Mouse (Mus musculus): ENCODE measurements around the gene S100a4. TPM values are rescaled to one million over a fixed set of nuclear protein-coding genes. Genes with fewer than 3 reads are reported as not detected.

Gene S100a4
- total and polyA plus RNA-seq, 3 experiments = 9.9 to 20.4 (median 11.4) TPM

GRCm38 (mm10) chr3:90594466-90594865 lies 9.1 kb upstream of the S100a4 start:
- Histone ChIP-seq H3K9ac (ENCODE audit: low read depth, low read length) (no peak overlapping the region), H3K27ac (no peak overlapping the region), H3K79me2 (replicated peaks; ENCODE audit: control insufficient read depth, insufficient read depth, low read length) (no peaks in the 10 kb centered on the region), H3K4me3 (no peak overlapping the region), H3K36me3 (ENCODE audit: control insufficient read depth, insufficient read depth, low read length) (no peaks in the 10 kb centered on the region), H3K4me1 (ENCODE audit: control insufficient read depth, insufficient read depth, low read length) (peaks cover 4% of the 10 kb centered on the region; the same call in 1 of the 2 replicates), H3K27me3 (ENCODE audit: control insufficient read depth, insufficient read depth, low read length) (no peaks in the 10 kb centered on the region)
- WGBS = 81% methylated on average over 1 of the region's 1 CpGs
- intact Hi-C loops (cut with DNase I) = no loop called here
- TF ChIP-seq EP300 (IDR thresholded peaks at IDR 0.05; ENCODE audit: insufficient read depth, low read depth, low read length) (no peak), CTCF (IDR thresholded peaks at IDR 0.05) (no peak), POLR2A (IDR thresholded peaks at IDR 0.05; ENCODE audit: insufficient read depth, low read depth, low read length) (no peak)
- no peak for DNase-seq

- Histone ChIP-seq H3K4me1 (ENCODE audit: control insufficient read depth, insufficient read depth, low read length) (peaks cover 7% of the 10 kb centered on the region), H3K79me2 (replicated peaks; ENCODE audit: control insufficient read depth, insufficient read depth, low read length) (no peaks in the 10 kb centered on the region), H3K4me3 (no peak overlapping the region), H3K27ac (no peak overlapping the region), H3K36me3 (ENCODE audit: control insufficient read depth, insufficient read depth, low read length) (no peaks in the 10 kb centered on the region), H3K9ac (ENCODE audit: low read depth, low read length) (no peak overlapping the region), H3K27me3 (ENCODE audit: control insufficient read depth, insufficient read depth, low read length) (no peaks in the 10 kb centered on the region)
- TF ChIP-seq POLR2A (IDR thresholded peaks at IDR 0.05; ENCODE audit: insufficient read depth, low read depth, low read length) (no peak), CTCF (IDR thresholded peaks at IDR 0.05) (no peak), EP300 (IDR thresholded peaks at IDR 0.05; ENCODE audit: insufficient read depth, low read depth, low read length) (no peak)
- 76% methylated on average over 5 of the region's 5 CpGs for WGBS
- DNase-seq = no peak
- intact Hi-C loops (cut with DNase I) = no loop called here
Measured at GRCm38 (mm10) chr3:90595556-90595955, 8.0 kb upstream of the S100a4 start.

- intact Hi-C loops (cut with DNase I) = no loop called here
- Histone ChIP-seq H3K4me3 (no peak overlapping the region), H3K9ac (ENCODE audit: low read depth, low read length) (no peak overlapping the region), H3K27me3 (ENCODE audit: control insufficient read depth, insufficient read depth, low read length) (no peaks in the 10 kb centered on the region), H3K4me1 (ENCODE audit: control insufficient read depth, insufficient read depth, low read length) (peaks cover 8% of the 10 kb centered on the region), H3K27ac (no peak overlapping the region), H3K79me2 (replicated peaks; ENCODE audit: control insufficient read depth, insufficient read depth, low read length) (no peaks in the 10 kb centered on the region), H3K36me3 (ENCODE audit: control insufficient read depth, insufficient read depth, low read length) (no peaks in the 10 kb centered on the region)
- 58% methylated on average over 6 of the region's 6 CpGs for WGBS
- DNase-seq = no peak
- TF ChIP-seq CTCF (IDR thresholded peaks at IDR 0.05) (no peak), EP300 (IDR thresholded peaks at IDR 0.05; ENCODE audit: insufficient read depth, low read depth, low read length) (no peak), POLR2A (IDR thresholded peaks at IDR 0.05; ENCODE audit: insufficient read depth, low read depth, low read length) (no peak)
Measured at GRCm38 (mm10) chr3:90596810-90597209, 6.8 kb upstream of the S100a4 start.

- 60% methylated on average over 6 of the region's 6 CpGs for WGBS
- H3K9ac ChIP-seq (ENCODE audit: low read depth, low read length) = no peak overlapping the region
- intact Hi-C loops (cut with DNase I) = no loop called here
- no peaks in the 10 kb centered on the region for H3K36me3 ChIP-seq (ENCODE audit: control insufficient read depth, insufficient read depth, low read length)
- DNase-seq = no peak
- peaks cover 8% of the 10 kb centered on the region for H3K4me1 ChIP-seq (ENCODE audit: control insufficient read depth, insufficient read depth, low read length)
- H3K27ac ChIP-seq = no peak overlapping the region
- H3K4me3 ChIP-seq = no peak overlapping the region
- H3K79me2 ChIP-seq (replicated peaks; ENCODE audit: control insufficient read depth, insufficient read depth, low read length) = no peaks in the 10 kb centered on the region
- TF ChIP-seq EP300 (IDR thresholded peaks at IDR 0.05; ENCODE audit: insufficient read depth, low read depth, low read length) (no peak), POLR2A (IDR thresholded peaks at IDR 0.05; ENCODE audit: insufficient read depth, low read depth, low read length) (no peak), CTCF (IDR thresholded peaks at IDR 0.05) (no peak)
- H3K27me3 ChIP-seq (ENCODE audit: control insufficient read depth, insufficient read depth, low read length) = no peaks in the 10 kb centered on the region
Measured at GRCm38 (mm10) chr3:90597736-90598135, 5.8 kb upstream of the S100a4 start.

GRCm38 (mm10) chr3:90598212-90598611 lies 5.4 kb upstream of the S100a4 start:
- H3K36me3 ChIP-seq (ENCODE audit: control insufficient read depth, insufficient read depth, low read length) = no peaks in the 10 kb centered on the region
- no peak for TF ChIP-seq CTCF (IDR thresholded peaks at IDR 0.05)
- TF ChIP-seq EP300 (IDR thresholded peaks at IDR 0.05; ENCODE audit: insufficient read depth, low read depth, low read length) = no peak
- TF ChIP-seq POLR2A (IDR thresholded peaks at IDR 0.05; ENCODE audit: insufficient read depth, low read depth, low read length) = no peak
- H3K9ac ChIP-seq (ENCODE audit: low read depth, low read length) = no peak overlapping the region
- H3K4me3 ChIP-seq = no peak overlapping the region
- DNase-seq = no peak
- H3K79me2 ChIP-seq (replicated peaks; ENCODE audit: control insufficient read depth, insufficient read depth, low read length) = no peaks in the 10 kb centered on the region
- no peak overlapping the region for H3K27ac ChIP-seq
- 61% methylated on average over 4 of the region's 4 CpGs for WGBS
- no peaks in the 10 kb centered on the region for H3K27me3 ChIP-seq (ENCODE audit: control insufficient read depth, insufficient read depth, low read length)
- intact Hi-C loops (cut with DNase I) = no loop called here
- peaks cover 8% of the 10 kb centered on the region for H3K4me1 ChIP-seq (ENCODE audit: control insufficient read depth, insufficient read depth, low read length)

GRCm38 (mm10) chr3:90599401-90599800 lies 4.2 kb upstream of the S100a4 start:
- intact Hi-C loops (cut with DNase I) = no loop called here
- no peaks in the 10 kb centered on the region for H3K79me2 ChIP-seq (replicated peaks; ENCODE audit: control insufficient read depth, insufficient read depth, low read length)
- H3K9ac ChIP-seq (ENCODE audit: low read depth, low read length) = no peak overlapping the region
- DNase-seq = peak in 1 of 2 experiments; percentile 52
- H3K27me3 ChIP-seq (ENCODE audit: control insufficient read depth, insufficient read depth, low read length) = no peaks in the 10 kb centered on the region
- WGBS = 59% methylated on average over 3 of the region's 3 CpGs
- peaks cover 13% of the 10 kb centered on the region for H3K4me1 ChIP-seq (ENCODE audit: control insufficient read depth, insufficient read depth, low read length)
- H3K27ac ChIP-seq = no peak overlapping the region; the same call in 1 of the 2 replicates
- TF ChIP-seq POLR2A (IDR thresholded peaks at IDR 0.05; ENCODE audit: insufficient read depth, low read depth, low read length) = no peak
- TF ChIP-seq EP300 (IDR thresholded peaks at IDR 0.05; ENCODE audit: insufficient read depth, low read depth, low read length) = no peak
- no peak for TF ChIP-seq CTCF (IDR thresholded peaks at IDR 0.05)
- H3K4me3 ChIP-seq = no peak overlapping the region
- H3K36me3 ChIP-seq (ENCODE audit: control insufficient read depth, insufficient read depth, low read length) = no peaks in the 10 kb centered on the region
